Mouse (Mus musculus) adrenal gland, postnatal 25 days (tissue): ENCODE data around the gene Aph1a. TPM values are rescaled to one million over a fixed set of nuclear protein-coding genes. Genes with fewer than 3 reads are reported as not detected.

Experiments
- total RNA-seq: library from RNA; stranded (reverse); gene quantifications from 2 replicates; pipeline ENCODE4 v1.2.3, GENCODE M21; 2021

The Aph1a gene
- total RNA-seq, 1 experiment from 2014 or later: 145 TPM

Other genes starting within 250 kb of the Aph1a start
- 165 and 167 TPM in 2 replicates for gene Mcl1, start 235.2 kb upstream of the Aph1a start, total RNA-seq
- gene Adamtsl4, start 206.1 kb upstream of the Aph1a start, total RNA-seq: 5.6 and 6.1 TPM in 2 replicates
- 306 and 318 TPM in 2 replicates for gene Ecm1, start 154.4 kb upstream of the Aph1a start, total RNA-seq
- 54.5 and 58.8 TPM in 2 replicates for gene Tars2, start 133.8 kb upstream of the Aph1a start, total RNA-seq
- gene Rprd2, start 75.1 kb upstream of the Aph1a start, total RNA-seq: 53.4 and 54.9 TPM in 2 replicates
- gene Prpf3, start 38.1 kb upstream of the Aph1a start, total RNA-seq: 32.3 and 32.7 TPM in 2 replicates
- gene Mrps21, start 22.4 kb upstream of the Aph1a start, total RNA-seq: 272 and 279 TPM in 2 replicates
- gene Ciart, start 11.7 kb upstream of the Aph1a start, total RNA-seq: 7.9 and 8.3 TPM in 2 replicates
- 9.3 and 10.3 TPM in 2 replicates for gene BC028528, start 2.0 kb upstream of the Aph1a start, total RNA-seq
- gene Car14, start 10.7 kb downstream of the Aph1a start, total RNA-seq: 2.7 and 5.7 TPM in 2 replicates
- gene Anp32e, start 35.3 kb downstream of the Aph1a start, total RNA-seq: 77.8 and 94.0 TPM in 2 replicates
- gene Plekho1, start 102.0 kb downstream of the Aph1a start, total RNA-seq: 18.6 and 25.1 TPM in 2 replicates
- gene Vps45, start 164.5 kb downstream of the Aph1a start, total RNA-seq: 39.0 and 41.2 TPM in 2 replicates
- 25.8 and 40.5 TPM in 2 replicates for gene Otud7b, start 210.6 kb downstream of the Aph1a start, total RNA-seq